Mouse (Mus musculus) intestine, embryonic 16.5 days (tissue): Measurements from ENCODE around the gene Spryd3. TPM values are rescaled to one million over a fixed set of nuclear protein-coding genes. Genes with fewer than 3 reads are reported as not detected.
"Not testable (repeated sequence)": the region's sequence is repeated elsewhere in the genome, so short reads cannot be mapped to it uniquely, and the experiment has no call there.

ENCODE experiments used
- ATAC-seq: fragments of 200-750 bp; cut with Nextera tagmentation; 2 replicates; pipeline ENCODE4 v1.8.0; 2017; ENCODE audit warnings: moderate TSS enrichment, moderate library complexity
- H3K27ac ChIP-seq: fragments of 300-500 bp; sonication (generic); 2 replicates; pipeline ENCODE4 v1.5.1; 2014; ENCODE audit warnings: mild to moderate bottlenecking, low read length
- H3K27me3 ChIP-seq: fragments of 300-500 bp; sonication (generic); replicated peaks from 2 replicates; pipeline ENCODE4 v1.6.1; 2014; ENCODE audit warnings: low read length, control low read depth, mixed read lengths; ENCODE audit not compliant: control insufficient read depth, insufficient read depth
- H3K36me3 ChIP-seq: fragments of 300-500 bp; sonication (generic); 2 replicates; pipeline ENCODE4 v1.6.1; 2014; ENCODE audit warnings: low read length, control low read depth; ENCODE audit not compliant: control insufficient read depth, insufficient read depth
- H3K4me1 ChIP-seq: fragments of 300-500 bp; sonication (generic); 2 replicates; pipeline ENCODE4 v1.6.1; 2014; ENCODE audit warnings: low read length, control low read depth, mixed read lengths; ENCODE audit not compliant: control insufficient read depth, insufficient read depth
- H3K4me2 ChIP-seq: fragments of 300-500 bp; sonication (generic); 2 replicates; pipeline ENCODE4 v1.6.1; 2014; ENCODE audit warnings: low read depth, low read length, control low read depth
- H3K4me3 ChIP-seq: fragments of 300-500 bp; sonication (generic); 2 replicates; pipeline ENCODE4 v1.5.1; 2014; ENCODE audit warnings: mild to moderate bottlenecking, low read length
- H3K9ac ChIP-seq: fragments of 300-500 bp; sonication (generic); 2 replicates; pipeline ENCODE4 v1.6.1; 2014; ENCODE audit warnings: low read depth, low read length
- H3K9me3 ChIP-seq: fragments of 300-500 bp; sonication (generic); 2 replicates; pipeline ENCODE4 v1.6.1; 2016; ENCODE audit warnings: low read length, control low read depth; ENCODE audit not compliant: control insufficient read depth
- WGBS: fragments of 180-500 bp; shearing (Covaris S2); extraction: QIAGEN DNeasy Blood & Tissue Kit; methylation state at CpG from one replicate; pipeline ENCODE4 v1.1.7; 2014; 5-methylcytosine and 5-hydroxymethylcytosine counted together
- polyA plus RNA-seq: library from polyadenylated mRNA; unstranded; fragments of >200 nt; fragmentation: Nextera tagmentation; extraction: Ambion mirVana; gene quantifications from 2 replicates; pipeline ENCODE4 v1.2.1, GENCODE M21; 2015

Gene Spryd3
- polyA plus RNA-seq, 1 experiment from 2014 or later = 27.5 TPM

- Histone ChIP-seq H3K36me3 (no peaks in the 10 kb centered on the region), H3K4me3 (no peak overlapping the region), H3K4me1 (peaks cover 4% of the 10 kb centered on the region; the same call in 1 of the 2 replicates), H3K27ac (no peak overlapping the region), H3K27me3 (no peaks in the 10 kb centered on the region), H3K4me2 (no peak overlapping the region), H3K9ac (no peak overlapping the region), H3K9me3 (no peaks in the 10 kb centered on the region)
- 51% methylated on average over 2 of the region's 2 CpGs for WGBS
- ATAC-seq = no peak
Observed at GRCm38 (mm10) chr15:102169064-102169463, 33.0 kb upstream of the Spryd3 start.

- no peak overlapping the region for H3K27ac ChIP-seq
- H3K36me3 ChIP-seq = no peaks in the 10 kb centered on the region
- no peak overlapping the region for H3K9ac ChIP-seq
- 46% methylated on average over 6 of the region's 6 CpGs for WGBS
- no peaks in the 10 kb centered on the region for H3K9me3 ChIP-seq
- peaks cover 4% of the 10 kb centered on the region; the same call in 1 of the 2 replicates for H3K4me1 ChIP-seq
- ATAC-seq = peak; percentile 58; the same call in 1 of the 2 replicates
- H3K4me3 ChIP-seq = no peak overlapping the region
- no peaks in the 10 kb centered on the region for H3K27me3 ChIP-seq
- no peak overlapping the region for H3K4me2 ChIP-seq
Observed at GRCm38 (mm10) chr15:102167620-102168021, 31.6 kb upstream of the Spryd3 start.

- Histone ChIP-seq H3K4me1 (peaks cover 4% of the 10 kb centered on the region; the same call in 1 of the 2 replicates), H3K9ac (no peak overlapping the region)
- ATAC-seq = no peak
Observed at GRCm38 (mm10) chr15:102165468-102166100, 29.6 kb upstream of the Spryd3 start.

GRCm38 (mm10) chr15:102163900-102164693 is 28.1 kb upstream of the Spryd3 start:
- no peak for ATAC-seq

More at GRCm38 (mm10) chr15:102165468-102166100, 29.6 kb upstream of the Spryd3 start:
- 42% methylated on average over 6 of the region's 6 CpGs for WGBS
- Histone ChIP-seq H3K4me2 (no peak overlapping the region), H3K27me3 (no peaks in the 10 kb centered on the region), H3K27ac (no peak overlapping the region), H3K36me3 (no peaks in the 10 kb centered on the region), H3K9me3 (no peaks in the 10 kb centered on the region), H3K4me3 (no peak overlapping the region)

GRCm38 (mm10) chr15:102160415-102161060 is 24.5 kb upstream of the Spryd3 start:
- Histone ChIP-seq H3K27ac (no peak overlapping the region), H3K4me3 (no peak overlapping the region), H3K27me3 (no peaks in the 10 kb centered on the region), H3K9ac (no peak overlapping the region), H3K4me1 (no peaks in the 10 kb centered on the region), H3K4me2 (no peak overlapping the region), H3K36me3 (no peaks in the 10 kb centered on the region), H3K9me3 (no peaks in the 10 kb centered on the region)
- 65% methylated on average over 27 of the region's 27 CpGs for WGBS
- ATAC-seq = no peak

More at GRCm38 (mm10) chr15:102163900-102164693, 28.1 kb upstream of the Spryd3 start:
- peaks cover 4% of the 10 kb centered on the region; the same call in 1 of the 2 replicates for H3K4me1 ChIP-seq
- WGBS = 62% methylated on average over 3 of the region's 3 CpGs
- no peak overlapping the region for H3K4me3 ChIP-seq
- no peaks in the 10 kb centered on the region for H3K27me3 ChIP-seq
- H3K9me3 ChIP-seq = no peaks in the 10 kb centered on the region
- no peaks in the 10 kb centered on the region for H3K36me3 ChIP-seq
- H3K4me2 ChIP-seq = no peak overlapping the region
- H3K9ac ChIP-seq = no peak overlapping the region
- H3K27ac ChIP-seq = no peak overlapping the region

GRCm38 (mm10) chr15:102156836-102157235 is 20.8 kb upstream of the Spryd3 start:
- 41% methylated on average over 20 of the region's 20 CpGs for WGBS
- Histone ChIP-seq H3K9me3 (no peaks in the 10 kb centered on the region), H3K9ac (no peak overlapping the region), H3K27me3 (no peaks in the 10 kb centered on the region), H3K27ac (no peak overlapping the region), H3K4me2 (no peak overlapping the region), H3K4me3 (no peak overlapping the region), H3K4me1 (peaks cover 3% of the 10 kb centered on the region; the same call in 1 of the 2 replicates), H3K36me3 (no peaks in the 10 kb centered on the region)
- no peak for ATAC-seq

GRCm38 (mm10) chr15:102155006-102155405 is 19.0 kb upstream of the Spryd3 start:
- not testable (repeated sequence) for H3K4me1 ChIP-seq, H3K36me3 ChIP-seq, H3K27ac ChIP-seq, H3K4me3 ChIP-seq, H3K9me3 ChIP-seq, ATAC-seq, H3K4me2 ChIP-seq, H3K27me3 ChIP-seq, H3K9ac ChIP-seq
- 95% methylated on average over 6 of the region's 6 CpGs for WGBS

- Histone ChIP-seq H3K4me2 (no peak overlapping the region), H3K27me3 (no peaks in the 10 kb centered on the region), H3K36me3 (no peaks in the 10 kb centered on the region), H3K9me3 (no peaks in the 10 kb centered on the region), H3K4me1 (peaks cover 17% of the 10 kb centered on the region), H3K9ac (no peak overlapping the region), H3K4me3 (no peak overlapping the region), H3K27ac (no peak overlapping the region; the same call in 1 of the 2 replicates)
- no peak for ATAC-seq
- 48% methylated on average over 4 of the region's 4 CpGs for WGBS
Observed at GRCm38 (mm10) chr15:102152646-102153045, 16.6 kb upstream of the Spryd3 start.
